Mouse (Mus musculus): Measurements from ENCODE around the gene Tdrkh.

The Tdrkh gene

GRCm38 (mm10) chr3:94457055-94457454, 44.0 kb downstream of the Tdrkh start:
- no peak for DNase-seq (ENCODE audit: low spot score in 2 of 2)

- no peak for DNase-seq (ENCODE audit: low spot score in 2 of 2)
Observed at GRCm38 (mm10) chr3:94459834-94460233, 46.8 kb downstream of the Tdrkh start.

- no peak for DNase-seq (ENCODE audit: low spot score in 2 of 2)
Observed at GRCm38 (mm10) chr3:94463926-94464578, 51.0 kb downstream of the Tdrkh start.

- DNase-seq (ENCODE audit: low spot score in 2 of 2), result peak; percentile 63 to 86
Observed at GRCm38 (mm10) chr3:94465632-94466430, 52.8 kb downstream of the Tdrkh start.

- no peak for DNase-seq (ENCODE audit: low spot score in 2 of 2)
Observed at GRCm38 (mm10) chr3:94468931-94469330, 55.9 kb downstream of the Tdrkh start.

- no peak for DNase-seq (ENCODE audit: low spot score in 2 of 2)
Observed at GRCm38 (mm10) chr3:94472447-94473114, 59.5 kb downstream of the Tdrkh start.

- no peak for DNase-seq (ENCODE audit: low spot score in 2 of 2)
Observed at GRCm38 (mm10) chr3:94473115-94473505, 60.0 kb downstream of the Tdrkh start.

- no peak for DNase-seq (ENCODE audit: low spot score in 2 of 2)
Observed at GRCm38 (mm10) chr3:94473567-94474232, 60.6 kb downstream of the Tdrkh start.

- DNase-seq (ENCODE audit: low spot score in 2 of 2), result no peak
Observed at GRCm38 (mm10) chr3:94476301-94477035, 63.4 kb downstream of the Tdrkh start.

- DNase-seq (ENCODE audit: low spot score in 2 of 2), result peak; percentile 71 to 76
Observed at GRCm38 (mm10) chr3:94477444-94477843, 64.4 kb downstream of the Tdrkh start.

- peak; percentile 73 to 74 for DNase-seq (ENCODE audit: low spot score in 2 of 2)
Observed at GRCm38 (mm10) chr3:94477981-94478422, 64.9 kb downstream of the Tdrkh start, which contains the start of gene Celf3. Gene Celf3 (plus strand): TSS chr3:94478295.

GRCm38 (mm10) chr3:94478591-94479169, 65.6 kb downstream of the Tdrkh start:
- DNase-seq (ENCODE audit: low spot score in 2 of 2), result no peak

GRCm38 (mm10) chr3:94479564-94479963, 66.5 kb downstream of the Tdrkh start:
- DNase-seq (ENCODE audit: low spot score in 2 of 2), result no peak

GRCm38 (mm10) chr3:94480291-94480884, 67.3 kb downstream of the Tdrkh start, which contains the start of gene Riiad1:
Gene Riiad1 (minus strand): TSS chr3:94480341.
- DNase-seq (ENCODE audit: low spot score in 2 of 2), result no peak

GRCm38 (mm10) chr3:94481429-94481828, 68.4 kb downstream of the Tdrkh start:
- no peak for DNase-seq (ENCODE audit: low spot score in 2 of 2)

- DNase-seq (ENCODE audit: low spot score in 2 of 2), result no peak
Observed at GRCm38 (mm10) chr3:94482764-94483385, 69.8 kb downstream of the Tdrkh start.

GRCm38 (mm10) chr3:94483790-94484439, 70.8 kb downstream of the Tdrkh start:
- peak; percentile 94 to 98 for DNase-seq (ENCODE audit: low spot score in 2 of 2)
